Mouse (Mus musculus): ENCODE results near the gene Piwil1.

GRCm38 (mm10) chr5:128677373-128677772 lies 25.0 kb upstream of the Piwil1 start:
- TF ChIP-seq CTCF (IDR thresholded peaks at IDR 0.05; ENCODE audit: insufficient read depth, low read length) (no peak), POLR2A (IDR thresholded peaks at IDR 0.05; ENCODE audit: borderline replicate concordance, extremely low read depth, low read depth, low read length) (no peak)

Measured in lung, adult 2 months (tissue).